Mouse (Mus musculus) forebrain, embryonic 16.5 days (tissue): ENCODE results near the gene Gne. TPM values are rescaled to one million over a fixed set of nuclear protein-coding genes. Genes with fewer than 3 reads are reported as not detected.

Experiments used
- ATAC-seq: fragments of 200-750 bp; cut with Nextera tagmentation; 2 replicates; pipeline ENCODE4 v1.8.0; 2017; ENCODE audit warnings: mild to moderate bottlenecking, moderate library complexity
- H3K27ac ChIP-seq: fragments of 300-500 bp; sonication (generic); 2 replicates; pipeline ENCODE4 v1.5.1; 2014; ENCODE audit warnings: low read length, control low read depth
- H3K27me3 ChIP-seq: fragments of 300-500 bp; sonication (generic); replicated peaks from 2 replicates; pipeline ENCODE4 v1.6.1; 2014; ENCODE audit warnings: low read length; ENCODE audit not compliant: control insufficient read depth, insufficient read depth
- H3K36me3 ChIP-seq: fragments of 300-500 bp; sonication (generic); 2 replicates; pipeline ENCODE4 v1.6.1; 2014; ENCODE audit not compliant: control insufficient read depth, insufficient read depth
- H3K4me1 ChIP-seq: fragments of 300-500 bp; sonication (generic); replicated peaks from 2 replicates; pipeline ENCODE4 v1.6.1; 2014; ENCODE audit warnings: low read length; ENCODE audit not compliant: control insufficient read depth, insufficient read depth
- H3K4me2 ChIP-seq: fragments of 300-500 bp; sonication (generic); 2 replicates; pipeline ENCODE4 v1.6.1; 2014; ENCODE audit warnings: mild to moderate bottlenecking, low read length, control low read depth
- H3K4me3 ChIP-seq: fragments of 300-500 bp; sonication (generic); replicated peaks from 2 replicates; pipeline ENCODE4 v1.5.1; 2014; ENCODE audit warnings: mild to moderate bottlenecking, low read length, control low read depth
- H3K9ac ChIP-seq: fragments of 300-500 bp; sonication (generic); replicated peaks from 2 replicates; pipeline ENCODE4 v1.6.1; 2014; ENCODE audit warnings: low read depth, low read length, control low read depth
- H3K9me3 ChIP-seq: fragments of 300-500 bp; sonication (generic); 2 replicates; pipeline ENCODE4 v1.6.1; 2016; ENCODE audit warnings: low read length; ENCODE audit not compliant: control insufficient read depth
- WGBS: fragments of 180-500 bp; shearing (Covaris S2); extraction: QIAGEN DNeasy Blood & Tissue Kit; methylation state at CpG from one replicate; pipeline ENCODE4 v1.1.7; 2014; 5-methylcytosine and 5-hydroxymethylcytosine counted together
- polyA plus RNA-seq: library from polyadenylated mRNA; unstranded; fragments of >200 nt; fragmentation: Nextera tagmentation; extraction: Ambion mirVana; gene quantifications from 2 replicates; pipeline ENCODE4 v1.2.1, GENCODE M21; 2015

Gne gene
- polyA plus RNA-seq, result 29.2 and 30.6 TPM in 2 replicates

GRCm38 (mm10) chr4:44083945-44084344 is at the start of gene Gne:
Gne (minus strand) TSS chr4:44084177.
- WGBS, result 22% methylated on average over 11 of the region's 11 CpGs
- Histone ChIP-seq H3K4me1 (no peaks in the 10 kb centered on the region), H3K9me3 (no peaks in the 10 kb centered on the region), H3K9ac (no peak within 1 kb of the TSS), H3K36me3 (no peaks in the 10 kb centered on the region), H3K4me3 (no peak within 1 kb of the TSS), H3K27ac (no peak within 1 kb of the TSS), H3K4me2 (no peak within 1 kb of the TSS), H3K27me3 (no peaks in the 10 kb centered on the region)
- no peak for ATAC-seq

GRCm38 (mm10) chr4:44126805-44127204 is 42.8 kb upstream of the Gne start:
- ATAC-seq, result no peak
- no peak overlapping the region for H3K9ac ChIP-seq
- H3K4me2 ChIP-seq, result no peak overlapping the region
- H3K27me3 ChIP-seq, result no peaks in the 10 kb centered on the region
- no peak overlapping the region for H3K27ac ChIP-seq
- H3K9me3 ChIP-seq, result no peaks in the 10 kb centered on the region
- WGBS, result 96% methylated on average over 12 of the region's 12 CpGs
- peaks cover 33% of the 10 kb centered on the region for H3K36me3 ChIP-seq
- H3K4me1 ChIP-seq, result no peaks in the 10 kb centered on the region
- H3K4me3 ChIP-seq, result no peak overlapping the region

GRCm38 (mm10) chr4:44119410-44120201 is 35.6 kb upstream of the Gne start:
- Histone ChIP-seq H3K9ac (no peak overlapping the region), H3K27me3 (no peaks in the 10 kb centered on the region), H3K9me3 (no peaks in the 10 kb centered on the region), H3K4me3 (no peak overlapping the region), H3K4me2 (no peak overlapping the region), H3K4me1 (no peaks in the 10 kb centered on the region), H3K27ac (no peak overlapping the region), H3K36me3 (no peaks in the 10 kb centered on the region)
- 0 out of 2 replicates have a peak, but pooled peaks have one; percentile 8 for ATAC-seq
- 53% methylated on average over 9 of the region's 9 CpGs for WGBS

- Histone ChIP-seq H3K36me3 (no peaks in the 10 kb centered on the region), H3K27ac (no peak overlapping the region), H3K9ac (no peak overlapping the region), H3K9me3 (no peaks in the 10 kb centered on the region), H3K4me2 (no peak overlapping the region), H3K4me1 (0 out of 2 replicates have a peak, but pooled peaks cover 3% of the 10 kb centered on the region), H3K27me3 (no peaks in the 10 kb centered on the region), H3K4me3 (no peak overlapping the region)
- no peak for ATAC-seq
- 83% methylated on average over 13 of the region's 13 CpGs for WGBS
Measured at GRCm38 (mm10) chr4:44115046-44115445, 31.1 kb upstream of the Gne start.

- Histone ChIP-seq H3K36me3 (no peaks in the 10 kb centered on the region), H3K4me1 (0 out of 2 replicates have a peak, but pooled peaks cover 3% of the 10 kb centered on the region), H3K9ac (no peak overlapping the region), H3K4me2 (no peak overlapping the region), H3K27ac (no peak overlapping the region), H3K9me3 (no peaks in the 10 kb centered on the region), H3K27me3 (no peaks in the 10 kb centered on the region), H3K4me3 (no peak overlapping the region)
- 39% methylated on average over 16 of the region's 16 CpGs for WGBS
- ATAC-seq, result no peak
Measured at GRCm38 (mm10) chr4:44113393-44114138, 29.6 kb upstream of the Gne start.

GRCm38 (mm10) chr4:44112741-44113140 is 28.8 kb upstream of the Gne start:
- no peak overlapping the region for H3K27ac ChIP-seq

GRCm38 (mm10) chr4:44110771-44111170 is 26.8 kb upstream of the Gne start:
- H3K9ac ChIP-seq, result no peak overlapping the region
- 79% methylated on average over 7 of the region's 7 CpGs for WGBS
- ATAC-seq, result no peak

More at GRCm38 (mm10) chr4:44112741-44113140, 28.8 kb upstream of the Gne start:
- Histone ChIP-seq H3K9ac (no peak overlapping the region), H3K4me2 (no peak overlapping the region), H3K27me3 (no peaks in the 10 kb centered on the region), H3K4me3 (no peak overlapping the region), H3K36me3 (no peaks in the 10 kb centered on the region), H3K4me1 (0 out of 2 replicates have a peak, but pooled peaks cover 3% of the 10 kb centered on the region), H3K9me3 (no peaks in the 10 kb centered on the region)
- 23% methylated on average over 4 of the region's 4 CpGs for WGBS
- ATAC-seq, result no peak

GRCm38 (mm10) chr4:44108297-44108696 is 24.3 kb upstream of the Gne start:
- ATAC-seq, result no peak
- Histone ChIP-seq H3K4me2 (no peak overlapping the region), H3K9me3 (no peaks in the 10 kb centered on the region), H3K4me3 (no peak overlapping the region), H3K4me1 (peaks cover 4% of the 10 kb centered on the region; the same call in 1 of the 2 replicates), H3K27me3 (no peaks in the 10 kb centered on the region), H3K36me3 (no peaks in the 10 kb centered on the region), H3K9ac (no peak overlapping the region), H3K27ac (no peak overlapping the region)
- WGBS, result 92% methylated on average over 6 of the region's 6 CpGs

More at GRCm38 (mm10) chr4:44110771-44111170, 26.8 kb upstream of the Gne start:
- no peaks in the 10 kb centered on the region for H3K27me3 ChIP-seq
- H3K4me1 ChIP-seq, result peaks cover 6% of the 10 kb centered on the region; the same call in 1 of the 2 replicates
- H3K4me3 ChIP-seq, result no peak overlapping the region
- H3K36me3 ChIP-seq, result no peaks in the 10 kb centered on the region
- H3K27ac ChIP-seq, result no peak overlapping the region
- no peak overlapping the region for H3K4me2 ChIP-seq
- no peaks in the 10 kb centered on the region for H3K9me3 ChIP-seq

GRCm38 (mm10) chr4:44107339-44107738 is 23.4 kb upstream of the Gne start:
- ATAC-seq, result no peak
- no peak overlapping the region for H3K4me3 ChIP-seq
- H3K27me3 ChIP-seq, result no peaks in the 10 kb centered on the region
- H3K36me3 ChIP-seq, result no peaks in the 10 kb centered on the region
- H3K27ac ChIP-seq, result no peak overlapping the region
- H3K4me2 ChIP-seq, result no peak overlapping the region
- peaks cover 3% of the 10 kb centered on the region; the same call in 1 of the 2 replicates for H3K4me1 ChIP-seq
- H3K9me3 ChIP-seq, result no peaks in the 10 kb centered on the region
- no peak overlapping the region for H3K9ac ChIP-seq
- 59% methylated on average over 6 of the region's 6 CpGs for WGBS
